Mouse (Mus musculus) heart, postnatal 36 days (tissue): ENCODE results near the gene Oxld1. TPM values are rescaled to one million over a fixed set of nuclear protein-coding genes. Genes with fewer than 3 reads are reported as not detected.

Experiments
- DNase-seq, 2 experiments: peaks; one replicate each; pipeline ENCODE4 v3.0.0; 2021 to 2022
- intact Hi-C: fragments of 180-260 bp; cut with DNase I; formaldehyde crosslinking; loops from one replicate; pipeline ENCODE4 v1.15.1; 2025
- total RNA-seq, 2 experiments: library from RNA; stranded (reverse); gene quantifications; 2 replicates each; pipeline ENCODE4 v1.2.3; 2021

Gene Oxld1
- total RNA-seq = 10 to 100 TPM; 54.1 to 61.4 TPM

GRCm38 (mm10) chr11:120457772-120458751, at the start of gene Oxld1, which contains the start of gene Ccdc137:
Gene Oxld1 (minus strand): TSS chr11:120458068.
Gene Ccdc137 (plus strand): TSS chr11:120458115.
- DNase-seq = peak; percentile 77 to 85
- intact Hi-C loops = loop anchor here (2.0 kb wide), 1 partner anchor 21 kb away; the partner anchor contains the start of gene Nploc4

GRCm38 (mm10) chr11:120506899-120507298, 49.0 kb upstream of the Oxld1 start:
- intact Hi-C loops = no loop called here

GRCm38 (mm10) chr11:120505661-120506060, 47.8 kb upstream of the Oxld1 start:
- intact Hi-C loops = no loop called here
- no peak for DNase-seq

More at GRCm38 (mm10) chr11:120506899-120507298, 49.0 kb upstream of the Oxld1 start:
- no peak for DNase-seq

- DNase-seq = no peak
- intact Hi-C loops = no loop called here
Observed at GRCm38 (mm10) chr11:120501701-120502100, 43.8 kb upstream of the Oxld1 start.

- intact Hi-C loops = no loop called here
- DNase-seq = no peak
Observed at GRCm38 (mm10) chr11:120501018-120501417, 43.1 kb upstream of the Oxld1 start.

- intact Hi-C loops = no loop called here
- DNase-seq = no peak
Observed at GRCm38 (mm10) chr11:120500357-120500756, 42.5 kb upstream of the Oxld1 start.

- intact Hi-C loops = no loop called here
- no peak for DNase-seq
Observed at GRCm38 (mm10) chr11:120499894-120500293, 42.0 kb upstream of the Oxld1 start.

- intact Hi-C loops = no loop called here
- DNase-seq = no peak
Observed at GRCm38 (mm10) chr11:120498891-120499290, 41.0 kb upstream of the Oxld1 start.

- intact Hi-C loops = no loop called here
- DNase-seq = no peak
Observed at GRCm38 (mm10) chr11:120498226-120498625, 40.4 kb upstream of the Oxld1 start.

- intact Hi-C loops = no loop called here
Observed at GRCm38 (mm10) chr11:120497436-120497835, 39.6 kb upstream of the Oxld1 start.

GRCm38 (mm10) chr11:120493911-120494310, 36.0 kb upstream of the Oxld1 start:
- no peak for DNase-seq
- intact Hi-C loops = loop anchor here (5.0 kb wide), 2 partner anchors 178 to 218 kb away; partner anchors contain the start of genes Aspscr1, Cenpx and Lrrc45

More at GRCm38 (mm10) chr11:120497436-120497835, 39.6 kb upstream of the Oxld1 start:
- DNase-seq = no peak

GRCm38 (mm10) chr11:120493351-120493750, 35.5 kb upstream of the Oxld1 start:
- no peak for DNase-seq
- intact Hi-C loops = loop anchor here (5.0 kb wide), 2 partner anchors 179 to 219 kb away; partner anchors contain the start of genes Aspscr1, Cenpx and Lrrc45

GRCm38 (mm10) chr11:120492878-120493203, 35.0 kb upstream of the Oxld1 start:
- intact Hi-C loops = loop anchor here (5.0 kb wide), 2 partner anchors 179 to 219 kb away; partner anchors contain the start of genes Aspscr1, Cenpx and Lrrc45
- DNase-seq = no peak

- intact Hi-C loops = loop anchor here (5.0 kb wide), 2 partner anchors 180 to 220 kb away; partner anchors contain the start of genes Aspscr1, Cenpx and Lrrc45
- peak in 1 of 2 experiments; percentile 49 for DNase-seq
Observed at GRCm38 (mm10) chr11:120492024-120492877, 34.4 kb upstream of the Oxld1 start.

- intact Hi-C loops = loop anchor here (2.0 to 5.0 kb wide), 3 partner anchors 59 to 221 kb away; partner anchors contain the start of genes Aspscr1, Cenpx, Lrrc45 and Ppp1r27
- DNase-seq = peak; percentile 88 to 89
Observed at GRCm38 (mm10) chr11:120491317-120492023, 33.6 kb upstream of the Oxld1 start, which contains the start of gene Slc25a10. Gene Slc25a10 (plus strand): TSS chr11:120491840.

- DNase-seq = no peak
- intact Hi-C loops = loop anchor here (2.0 to 5.0 kb wide), 3 partner anchors 60 to 222 kb away; partner anchors contain the start of genes Aspscr1, Cenpx, Lrrc45 and Ppp1r27
Observed at GRCm38 (mm10) chr11:120490291-120491046, 32.6 kb upstream of the Oxld1 start.

GRCm38 (mm10) chr11:120489054-120489761, 31.3 kb upstream of the Oxld1 start:
- intact Hi-C loops = loop anchor here (1.0 to 5.0 kb wide), 2 partner anchors 123 to 288 kb away; no protein-coding TSS in a partner anchor

GRCm38 (mm10) chr11:120488516-120488915, 30.6 kb upstream of the Oxld1 start:
- intact Hi-C loops = loop anchor here (5.0 kb wide), 1 partner anchor 289 kb away; no protein-coding TSS in a partner anchor
- no peak for DNase-seq

More at GRCm38 (mm10) chr11:120489054-120489761, 31.3 kb upstream of the Oxld1 start:
- DNase-seq = peak; percentile 53 to 68
